Mouse (Mus musculus) lung, embryonic 16.5 days (tissue): ENCODE data around the gene Tnfrsf18. TPM values are rescaled to one million over a fixed set of nuclear protein-coding genes. Genes with fewer than 3 reads are reported as not detected.

Experiments
- ATAC-seq: fragments of 200-750 bp; cut with Nextera tagmentation; 2 replicates; pipeline ENCODE4 v1.8.0; 2017; ENCODE audit warnings: low read depth, mild to moderate bottlenecking, moderate library complexity
- H3K27ac ChIP-seq: fragments of 300-500 bp; sonication (generic); 2 replicates; pipeline ENCODE4 v1.5.1; 2014; ENCODE audit warnings: mild to moderate bottlenecking, control low read depth, low read length
- H3K27me3 ChIP-seq: fragments of 300-500 bp; sonication (generic); 2 replicates; pipeline ENCODE4 v1.6.1; 2014; ENCODE audit warnings: low read depth, low read length, mixed read lengths; ENCODE audit not compliant: control insufficient read depth, insufficient read depth
- H3K36me3 ChIP-seq: fragments of 300-500 bp; sonication (generic); 2 replicates; pipeline ENCODE4 v1.6.1; 2014; ENCODE audit warnings: low read length; ENCODE audit not compliant: control insufficient read depth, insufficient read depth
- H3K4me1 ChIP-seq: fragments of 300-500 bp; sonication (generic); replicated peaks from 2 replicates; pipeline ENCODE4 v1.6.1; 2014; ENCODE audit warnings: low read length, mixed read lengths; ENCODE audit not compliant: control insufficient read depth, insufficient read depth
- H3K4me2 ChIP-seq: fragments of 300-500 bp; sonication (generic); 2 replicates; pipeline ENCODE4 v1.6.1; 2014; ENCODE audit warnings: low read depth, low read length, control low read depth
- H3K4me3 ChIP-seq: fragments of 300-500 bp; sonication (generic); 2 replicates; pipeline ENCODE4 v1.5.1; 2014; ENCODE audit warnings: mild to moderate bottlenecking, low read length, control low read depth
- H3K9ac ChIP-seq: fragments of 300-500 bp; sonication (generic); 2 replicates; pipeline ENCODE4 v1.6.1; 2014; ENCODE audit warnings: low read length, control low read depth
- H3K9me3 ChIP-seq: fragments of 300-500 bp; sonication (generic); 2 replicates; pipeline ENCODE4 v1.6.1; 2016; ENCODE audit warnings: low read length; ENCODE audit not compliant: control insufficient read depth
- WGBS: fragments of 180-500 bp; shearing (Covaris S2); extraction: QIAGEN DNeasy Blood & Tissue Kit; methylation state at CpG from one replicate; pipeline ENCODE4 v1.1.7; 2014; 5-methylcytosine and 5-hydroxymethylcytosine counted together
- polyA plus RNA-seq: library from polyadenylated mRNA; unstranded; fragments of >200 nt; fragmentation: Nextera tagmentation; extraction: Ambion mirVana; gene quantifications from 2 replicates; pipeline ENCODE4 v1.2.1, GENCODE M21; 2015

Gene Tnfrsf18
- polyA plus RNA-seq, 1 experiment from 2014 or later = 1.5 TPM

DNA sequence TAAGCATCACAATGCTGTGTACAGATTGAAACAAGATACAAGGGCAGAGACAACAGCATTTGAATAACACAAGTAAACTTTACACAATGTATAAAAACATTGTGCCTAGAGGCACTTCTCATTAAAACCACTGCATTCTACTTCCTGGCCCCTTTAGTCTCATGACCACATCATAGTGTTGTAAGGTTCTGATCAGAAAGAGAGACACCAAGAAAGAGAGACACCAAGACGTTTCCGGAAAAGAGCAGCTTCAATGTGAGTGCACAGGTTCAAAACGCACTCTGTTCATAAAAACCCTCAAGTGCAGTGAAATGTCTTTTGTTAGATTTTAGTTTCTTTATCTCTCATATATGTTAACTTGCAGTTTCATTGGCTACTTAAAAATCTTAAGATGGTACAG lies 21.9 kb upstream of the Tnfrsf18 start:
- 92% methylated on average over 3 of the region's 3 CpGs for WGBS
- no peak overlapping the region for H3K9ac ChIP-seq
- H3K36me3 ChIP-seq = peaks cover 68% of the 10 kb centered on the region
- H3K27ac ChIP-seq = no peak overlapping the region
- no peak overlapping the region for H3K4me2 ChIP-seq
- no peaks in the 10 kb centered on the region for H3K4me1 ChIP-seq
- no peaks in the 10 kb centered on the region for H3K9me3 ChIP-seq
- H3K4me3 ChIP-seq = no peak overlapping the region
- ATAC-seq = no peak
- H3K27me3 ChIP-seq = no peaks in the 10 kb centered on the region

DNA sequence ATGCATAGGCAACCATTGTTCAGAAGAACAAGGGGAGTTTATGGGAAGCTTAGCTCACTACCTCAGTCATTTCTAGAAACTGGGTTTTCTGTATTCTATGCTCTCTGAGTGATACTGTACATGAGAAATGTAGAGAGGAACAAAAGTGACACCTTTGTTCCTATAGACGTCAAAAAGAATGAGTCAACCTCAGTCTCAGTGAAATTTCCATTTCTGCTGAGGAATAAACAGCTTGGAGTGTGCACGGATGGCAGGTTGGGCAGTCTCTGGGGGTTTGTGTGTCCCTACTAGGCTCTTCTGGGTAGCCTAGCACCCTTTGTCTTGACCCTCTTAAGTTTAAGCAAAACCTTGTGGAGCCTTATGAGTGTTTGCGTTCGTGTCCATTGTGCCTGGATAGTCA lies 17.6 kb upstream of the Tnfrsf18 start:
- H3K4me2 ChIP-seq = no peak overlapping the region
- no peak overlapping the region for H3K9ac ChIP-seq
- no peaks in the 10 kb centered on the region for H3K4me1 ChIP-seq
- no peak overlapping the region for H3K4me3 ChIP-seq
- no peaks in the 10 kb centered on the region for H3K27me3 ChIP-seq
- no peak for ATAC-seq
- H3K9me3 ChIP-seq = no peaks in the 10 kb centered on the region
- peaks cover 52% of the 10 kb centered on the region for H3K36me3 ChIP-seq
- no peak overlapping the region for H3K27ac ChIP-seq
- WGBS = 90% methylated on average over 4 of the region's 4 CpGs

DNA sequence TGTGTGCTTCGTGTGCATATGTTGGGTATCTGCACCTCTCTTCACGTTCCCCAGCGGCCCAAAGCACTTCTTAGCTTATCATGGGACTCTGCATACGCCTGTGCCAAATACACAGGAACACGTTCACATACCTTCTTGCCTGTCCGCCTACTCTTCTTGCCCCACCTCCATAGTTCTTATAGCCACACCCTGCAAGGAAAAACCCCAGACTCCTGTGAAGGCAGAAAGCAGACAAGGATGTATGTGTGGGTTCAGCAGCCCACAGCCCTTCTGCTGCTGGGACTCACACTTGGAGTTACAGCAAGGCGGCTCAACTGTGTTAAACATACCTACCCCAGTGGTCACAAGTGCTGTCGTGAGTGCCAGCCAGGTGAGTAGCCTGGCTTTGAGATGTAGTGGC lies 12.3 kb upstream of the Tnfrsf18 start, which contains the start of gene Tnfrsf4:
Gene Tnfrsf4 (plus strand): TSS at position 207 of the 400 bp plus-strand sequence.
- no peaks in the 10 kb centered on the region for H3K9me3 ChIP-seq
- 0 out of 2 replicates have a peak, but pooled peaks have one; percentile 34 for ATAC-seq
- no peak within 1 kb of the TSS for H3K27ac ChIP-seq
- H3K4me3 ChIP-seq = no peak within 1 kb of the TSS
- no peak within 1 kb of the TSS for H3K9ac ChIP-seq
- H3K27me3 ChIP-seq = no peaks in the 10 kb centered on the region
- WGBS = 68% methylated on average over 8 of the region's 8 CpGs
- no peak within 1 kb of the TSS for H3K4me2 ChIP-seq
- no peaks in the 10 kb centered on the region for H3K4me1 ChIP-seq
- peaks cover 19% of the 10 kb centered on the region for H3K36me3 ChIP-seq

DNA sequence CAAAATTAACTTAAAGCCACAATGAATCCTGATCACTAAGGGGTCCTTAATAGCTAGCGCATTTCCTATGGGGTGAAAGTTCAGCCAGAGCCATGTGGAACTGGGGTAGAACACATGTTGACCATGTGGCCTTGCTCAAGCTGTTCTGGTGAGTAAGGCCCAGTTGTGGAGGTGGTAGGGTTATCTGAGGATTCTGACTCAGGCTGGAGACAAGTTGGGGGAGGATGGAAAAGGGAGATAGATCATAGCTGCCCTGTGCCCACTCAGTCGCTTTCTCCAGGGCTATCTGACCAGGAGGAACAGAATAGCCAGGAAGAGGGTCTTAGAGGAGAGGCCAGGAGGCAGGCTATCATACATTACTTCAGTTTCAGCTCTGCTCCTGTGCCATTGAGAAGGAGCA lies 11.5 kb upstream of the Tnfrsf18 start:
- WGBS = 81% methylated on average over 2 of the region's 2 CpGs
- no peaks in the 10 kb centered on the region for H3K27me3 ChIP-seq
- no peak overlapping the region for H3K4me2 ChIP-seq
- no peaks in the 10 kb centered on the region for H3K9me3 ChIP-seq
- H3K4me3 ChIP-seq = no peak overlapping the region
- no peaks in the 10 kb centered on the region for H3K4me1 ChIP-seq
- no peak overlapping the region for H3K9ac ChIP-seq
- ATAC-seq = no peak
- H3K36me3 ChIP-seq = peaks cover 12% of the 10 kb centered on the region
- H3K27ac ChIP-seq = no peak overlapping the region

DNA sequence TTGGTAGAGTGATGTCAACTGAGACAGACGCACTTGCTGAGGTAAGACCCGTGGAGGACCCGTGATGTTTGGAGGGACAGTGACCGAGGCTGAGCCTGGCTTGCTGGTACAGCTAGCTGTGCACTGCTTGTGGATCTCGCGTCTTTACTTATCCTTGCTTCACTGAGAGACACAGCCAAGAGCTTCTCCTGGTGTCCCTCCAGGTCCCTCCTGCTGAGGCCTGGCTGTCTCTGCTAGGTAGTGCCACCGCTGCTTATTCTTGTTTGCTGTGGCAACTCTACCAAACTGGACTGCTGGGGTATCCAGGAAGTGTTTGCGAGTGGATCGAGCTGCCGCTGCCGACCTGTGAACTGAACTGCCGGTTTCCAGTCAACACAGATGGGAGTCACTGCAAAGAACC lies 6.2 kb upstream of the Tnfrsf18 start:
- Histone ChIP-seq H3K9me3 (no peaks in the 10 kb centered on the region), H3K4me1 (no peaks in the 10 kb centered on the region), H3K4me3 (no peak overlapping the region), H3K27me3 (no peaks in the 10 kb centered on the region), H3K36me3 (no peaks in the 10 kb centered on the region), H3K9ac (no peak overlapping the region), H3K4me2 (no peak overlapping the region), H3K27ac (no peak overlapping the region)
- 86% methylated on average over 12 of the region's 12 CpGs for WGBS
- ATAC-seq = no peak

DNA sequence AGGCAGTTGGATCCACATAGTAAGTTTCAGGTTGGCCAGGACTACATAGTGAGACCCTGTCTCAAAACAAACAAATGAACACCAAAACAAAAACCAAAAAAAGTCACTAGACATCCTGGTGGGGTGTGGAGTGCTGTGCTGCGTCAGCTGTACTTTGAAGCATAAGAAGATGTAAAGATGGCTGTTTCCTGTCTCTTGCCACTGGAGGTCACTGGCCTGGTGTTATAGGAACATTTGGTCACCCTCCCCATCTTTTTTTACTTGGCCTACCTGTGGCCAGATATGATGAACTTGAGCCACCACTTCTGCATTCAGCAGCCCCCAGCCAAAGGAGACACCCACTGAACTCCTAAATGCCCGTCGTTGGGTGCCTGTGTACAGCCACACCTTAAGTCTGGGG lies 4.6 kb upstream of the Tnfrsf18 start:
- WGBS = 52% methylated on average over 3 of the region's 3 CpGs
- H3K27me3 ChIP-seq = no peaks in the 10 kb centered on the region
- no peak for ATAC-seq

DNA sequence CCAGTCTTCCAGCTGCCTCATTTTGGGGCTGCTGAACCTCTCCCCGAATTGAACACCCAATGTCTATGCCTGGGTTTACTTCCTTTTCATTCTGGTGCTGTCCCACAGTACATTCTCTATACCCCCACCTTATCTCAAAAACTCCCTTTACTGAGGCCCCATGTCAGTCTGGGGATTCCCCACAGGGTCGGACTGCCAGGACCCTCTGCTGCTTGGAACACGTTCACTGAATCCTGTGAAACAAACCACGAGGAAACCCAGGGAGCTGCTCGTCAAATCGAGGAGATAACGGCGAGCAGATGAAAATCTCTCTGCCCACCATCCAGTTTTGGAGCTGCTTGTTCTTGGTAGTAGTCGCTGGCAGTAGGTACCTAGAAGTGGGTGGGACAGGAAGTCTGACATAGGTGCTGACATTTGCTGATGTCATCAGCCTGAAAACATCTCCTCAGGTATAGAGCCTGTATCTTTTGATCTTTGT lies 4.0 kb upstream of the Tnfrsf18 start:
- Histone ChIP-seq H3K4me1 (peaks cover 11% of the 10 kb centered on the region), H3K9ac (no peak overlapping the region), H3K4me2 (no peak overlapping the region), H3K27me3 (no peaks in the 10 kb centered on the region), H3K4me3 (no peak overlapping the region), H3K36me3 (no peaks in the 10 kb centered on the region), H3K9me3 (no peaks in the 10 kb centered on the region), H3K27ac (no peak overlapping the region)
- ATAC-seq = no peak
- WGBS = 45% methylated on average over 9 of the region's 9 CpGs

More for the DNA sequence above, 4.6 kb upstream of the Tnfrsf18 start:
- no peaks in the 10 kb centered on the region for H3K9me3 ChIP-seq
- no peaks in the 10 kb centered on the region for H3K36me3 ChIP-seq
- no peak overlapping the region for H3K4me3 ChIP-seq
- peaks cover 9% of the 10 kb centered on the region for H3K4me1 ChIP-seq
- no peak overlapping the region for H3K9ac ChIP-seq
- H3K4me2 ChIP-seq = no peak overlapping the region
- H3K27ac ChIP-seq = no peak overlapping the region

DNA sequence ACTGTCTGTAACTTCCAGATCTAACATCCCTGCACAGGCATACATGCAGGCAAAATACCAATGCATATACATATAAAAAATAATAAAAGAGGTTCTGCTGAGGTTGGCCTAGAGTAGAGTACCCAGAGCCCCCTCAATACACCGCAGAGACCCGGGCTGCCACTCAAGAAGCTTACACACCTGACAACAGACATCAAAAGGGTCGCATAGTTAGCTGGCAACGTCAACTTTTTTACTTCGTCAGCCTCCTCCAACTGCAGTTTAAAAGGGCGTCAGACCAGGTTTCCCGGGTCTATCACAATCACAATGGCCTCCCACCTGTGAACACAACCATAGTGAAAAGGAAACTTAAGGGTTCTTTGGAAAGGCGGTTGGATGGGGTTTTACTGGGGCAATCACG lies 2.4 kb upstream of the Tnfrsf18 start:
- 58% methylated on average over 9 of the region's 9 CpGs for WGBS
- ATAC-seq = no peak
- Histone ChIP-seq H3K9me3 (no peaks in the 10 kb centered on the region), H3K4me3 (no peak overlapping the region), H3K4me1 (peaks cover 11% of the 10 kb centered on the region), H3K9ac (no peak overlapping the region), H3K27ac (no peak overlapping the region), H3K27me3 (no peaks in the 10 kb centered on the region), H3K36me3 (no peaks in the 10 kb centered on the region), H3K4me2 (no peak overlapping the region)

DNA sequence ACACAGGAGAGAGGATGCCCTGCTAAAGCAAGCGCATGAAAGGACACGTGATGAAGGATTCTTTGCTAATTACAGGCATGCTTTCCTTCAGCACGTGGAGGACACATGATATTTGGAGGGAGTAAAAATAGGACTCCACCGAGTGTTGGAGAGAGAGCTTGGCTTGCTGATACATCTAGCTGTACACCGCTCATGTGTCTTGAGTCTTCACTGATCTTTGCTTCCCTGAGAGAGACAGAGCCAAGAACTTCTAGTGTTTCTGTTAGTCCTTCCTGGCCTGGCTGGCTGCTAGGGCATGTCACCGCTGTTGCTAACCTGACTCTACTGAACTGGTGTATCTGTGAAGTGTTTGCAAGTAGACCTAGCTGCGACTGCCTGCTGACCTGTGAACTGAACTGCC lies 1.8 kb upstream of the Tnfrsf18 start:
- Histone ChIP-seq H3K4me3 (no peak overlapping the region), H3K36me3 (no peaks in the 10 kb centered on the region), H3K4me2 (no peak overlapping the region), H3K4me1 (peaks cover 11% of the 10 kb centered on the region), H3K9me3 (no peaks in the 10 kb centered on the region), H3K27me3 (no peaks in the 10 kb centered on the region), H3K9ac (no peak overlapping the region), H3K27ac (no peak overlapping the region)
- no peak for ATAC-seq
- WGBS = 88% methylated on average over 7 of the region's 7 CpGs

DNA sequence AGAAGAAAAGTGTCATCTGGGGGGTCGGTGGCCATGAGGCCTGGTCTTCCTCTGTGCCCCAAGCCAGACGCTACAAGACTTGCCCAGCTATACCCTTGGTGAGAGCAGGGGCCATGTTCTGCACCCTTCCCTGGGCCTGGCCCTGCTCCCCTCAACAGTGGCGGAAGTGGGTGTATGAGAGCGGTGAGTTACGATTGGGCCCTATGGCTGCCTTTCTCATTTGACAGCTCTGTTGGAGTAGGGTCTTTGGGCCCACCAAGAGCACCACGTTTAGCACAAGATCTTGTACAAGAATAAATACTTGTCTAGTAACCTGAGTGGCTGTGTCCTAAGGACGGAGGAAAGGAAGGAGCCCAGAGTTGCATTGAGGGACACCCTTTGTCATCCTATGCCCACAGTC lies 2.6 kb downstream of the Tnfrsf18 start:
- peaks cover 27% of the 10 kb centered on the region for H3K4me1 ChIP-seq
- 89% methylated on average over 7 of the region's 7 CpGs for WGBS
- H3K4me3 ChIP-seq = no peak overlapping the region
- no peak overlapping the region for H3K27ac ChIP-seq
- ATAC-seq = no peak
- H3K27me3 ChIP-seq = no peaks in the 10 kb centered on the region
- no peaks in the 10 kb centered on the region for H3K9me3 ChIP-seq
- no peak overlapping the region for H3K9ac ChIP-seq
- H3K36me3 ChIP-seq = peaks cover 3% of the 10 kb centered on the region; the same call in 1 of the 2 replicates
- no peak overlapping the region for H3K4me2 ChIP-seq
